Mouse (Mus musculus): ENCODE results near the gene Ercc8. TPM values are rescaled to one million over a fixed set of nuclear protein-coding genes. Genes with fewer than 3 reads are reported as not detected.

Gene Ercc8
- polyA plus RNA-seq, 2 experiments from 2014 or later: 11.0 to 13.6 TPM

DNA sequence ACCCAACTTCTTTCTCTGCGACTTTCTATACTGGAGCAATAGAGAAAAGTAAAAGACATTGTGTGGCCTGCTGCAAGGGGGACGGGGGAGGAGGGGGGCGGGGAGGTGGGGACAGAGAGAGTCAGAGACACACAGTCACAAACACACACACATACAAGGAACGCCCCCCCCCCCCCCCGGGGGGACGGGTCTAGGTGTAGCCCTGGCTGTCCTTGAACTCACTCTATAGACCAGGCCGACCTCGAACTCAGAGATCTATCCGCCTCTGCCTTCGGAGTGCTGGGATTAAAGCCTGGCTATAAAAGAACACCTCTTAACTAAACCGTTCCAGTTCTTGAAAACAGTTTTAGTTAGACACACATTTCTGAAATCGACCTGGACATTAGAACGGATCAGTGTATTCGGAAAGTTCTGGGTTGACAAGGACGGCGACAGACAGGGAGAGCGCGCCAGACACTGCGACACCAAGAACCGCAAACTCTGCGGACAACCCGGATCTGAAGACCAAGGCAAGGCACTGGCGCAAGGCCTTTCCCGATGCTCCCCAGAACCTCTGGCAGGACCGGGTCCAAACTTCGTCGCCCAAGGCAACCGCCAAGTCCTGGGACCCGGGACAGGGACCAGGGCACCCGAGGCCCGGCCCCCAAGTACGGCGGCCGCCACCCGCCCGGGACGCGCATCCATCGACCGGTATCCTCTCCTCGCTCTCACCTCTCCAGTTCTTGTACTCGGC lies 633 bp upstream of the Ercc8 start:
- peak; percentile 53 for ATAC-seq

- no peak for ATAC-seq
Measured at GRCm38 (mm10) chr13:108159241-108159575, 677 bp downstream of the Ercc8 start.

DNA sequence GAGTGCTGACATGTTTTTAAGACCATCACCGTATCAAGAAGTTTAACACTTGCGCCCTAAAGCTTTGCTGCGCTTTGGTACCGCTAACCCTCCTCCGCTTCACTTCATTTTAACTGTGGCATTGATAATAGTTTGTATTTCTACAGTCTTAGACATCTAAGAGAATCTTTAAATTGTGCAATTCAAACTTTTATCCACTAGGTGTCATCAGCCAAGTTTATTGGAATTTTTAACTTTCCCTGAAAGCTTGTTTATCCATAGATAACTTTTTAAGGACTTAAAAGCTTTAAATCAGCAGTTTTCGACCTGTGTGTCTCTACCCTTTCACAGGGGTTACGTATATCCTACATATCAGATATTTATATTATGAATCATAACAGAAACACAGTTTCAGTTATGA lies 1.4 kb downstream of the Ercc8 start:
- no peak for ATAC-seq

- no peak for ATAC-seq
Measured at GRCm38 (mm10) chr13:108163912-108164311, 5.4 kb downstream of the Ercc8 start.

DNA sequence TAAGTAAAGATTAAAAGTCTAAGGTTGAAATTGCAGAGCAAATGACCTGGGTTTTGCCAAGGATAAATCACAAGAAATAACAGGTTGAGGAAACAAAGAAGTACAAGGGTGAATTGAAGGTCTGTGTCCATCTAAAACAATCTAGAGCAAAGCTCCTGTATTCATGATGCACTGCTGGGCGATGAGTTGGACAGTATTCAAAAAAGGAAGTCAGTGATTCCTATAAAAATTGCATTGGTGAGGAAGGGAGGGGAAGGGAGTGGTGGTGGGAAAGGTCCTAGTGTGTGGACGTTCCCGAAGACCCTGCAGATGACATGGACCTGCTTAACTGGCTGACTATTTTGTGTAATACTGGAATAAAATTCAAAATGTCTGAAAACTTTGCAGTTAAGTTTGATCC lies 6.1 kb downstream of the Ercc8 start:
- ATAC-seq: no peak

DNA sequence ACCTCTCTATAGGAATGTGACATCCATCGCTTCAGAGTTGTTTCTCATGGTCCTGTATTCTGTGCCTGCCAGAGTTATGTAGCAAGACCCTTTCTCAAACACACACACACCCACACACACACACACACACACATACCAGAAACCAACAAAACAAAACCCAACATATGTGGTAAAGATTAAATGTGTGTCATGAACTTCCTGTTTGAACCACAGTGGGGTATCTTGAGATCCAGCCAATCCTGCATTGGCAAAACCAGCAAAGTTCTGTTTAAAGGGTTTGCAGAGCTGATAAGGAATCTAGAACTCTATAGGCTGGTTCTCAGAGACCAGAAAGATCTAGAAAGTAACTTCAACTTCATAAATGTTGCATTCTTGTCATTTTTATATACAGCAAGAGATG lies 11.5 kb downstream of the Ercc8 start:
- peak; percentile 64 for ATAC-seq

DNA sequence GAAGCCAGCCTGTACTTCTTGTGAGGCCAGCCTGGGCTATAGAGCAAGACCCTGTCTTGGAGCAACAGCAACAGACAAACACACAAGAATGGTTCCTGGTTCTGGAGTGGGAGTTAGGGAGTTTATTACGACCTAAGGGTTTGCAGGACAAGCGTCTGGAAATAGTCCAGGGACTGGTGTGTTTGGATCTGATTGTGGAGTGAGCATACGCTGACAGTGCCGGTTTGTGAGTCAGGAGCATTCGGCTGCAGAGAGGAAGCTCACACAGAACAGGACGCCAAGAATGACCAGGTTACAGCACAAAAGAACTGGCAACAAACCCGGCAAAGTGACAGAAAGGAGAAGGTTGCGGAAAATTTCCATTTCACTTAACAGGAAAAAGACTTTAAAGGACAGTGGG lies 12.0 kb downstream of the Ercc8 start:
- no peak for ATAC-seq

DNA sequence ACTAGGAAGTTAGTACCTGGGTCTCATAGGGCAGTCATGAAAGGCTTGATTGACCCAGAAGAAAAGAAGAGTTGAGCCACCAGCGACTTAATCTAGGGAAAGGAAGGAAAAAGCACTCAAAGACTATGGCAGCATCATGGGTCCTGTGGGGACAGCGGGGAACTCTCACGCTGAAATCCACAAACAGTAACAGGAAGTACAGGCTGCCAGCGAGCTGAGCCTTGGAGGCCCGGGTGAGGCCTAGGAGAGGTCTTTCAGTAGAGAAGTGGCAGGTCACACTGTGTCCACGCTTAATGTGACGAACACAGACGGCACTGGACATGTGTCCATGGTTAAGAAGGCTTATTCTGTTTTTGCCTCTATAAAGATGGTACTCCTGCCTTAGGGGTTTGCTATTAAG lies 21.1 kb downstream of the Ercc8 start:
- no peak for ATAC-seq

DNA sequence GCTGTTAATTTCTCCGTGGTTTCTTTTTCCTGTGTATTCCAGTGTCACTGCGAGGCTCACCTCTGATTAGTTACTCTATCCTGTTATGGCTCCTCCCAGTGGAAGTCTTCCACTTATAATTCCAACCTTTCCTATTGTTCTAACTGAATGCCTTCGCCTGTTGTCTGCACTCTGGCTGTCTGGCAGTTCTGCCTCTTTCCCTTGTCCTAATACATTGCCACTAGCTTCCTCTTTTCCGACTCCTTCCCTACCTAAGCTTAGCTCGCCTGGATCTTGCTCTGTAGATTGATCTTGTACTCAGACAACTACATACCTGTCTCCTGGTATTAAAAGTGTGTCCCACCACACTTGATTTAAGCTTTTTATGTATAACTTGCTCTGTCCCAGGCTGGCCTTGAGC lies 22.3 kb downstream of the Ercc8 start:
- no peak for ATAC-seq

GRCm38 (mm10) chr13:108184743-108185255 lies 26.3 kb downstream of the Ercc8 start:
- no peak for ATAC-seq

GRCm38 (mm10) chr13:108185530-108185929 lies 27.0 kb downstream of the Ercc8 start:
- no peak for ATAC-seq

DNA sequence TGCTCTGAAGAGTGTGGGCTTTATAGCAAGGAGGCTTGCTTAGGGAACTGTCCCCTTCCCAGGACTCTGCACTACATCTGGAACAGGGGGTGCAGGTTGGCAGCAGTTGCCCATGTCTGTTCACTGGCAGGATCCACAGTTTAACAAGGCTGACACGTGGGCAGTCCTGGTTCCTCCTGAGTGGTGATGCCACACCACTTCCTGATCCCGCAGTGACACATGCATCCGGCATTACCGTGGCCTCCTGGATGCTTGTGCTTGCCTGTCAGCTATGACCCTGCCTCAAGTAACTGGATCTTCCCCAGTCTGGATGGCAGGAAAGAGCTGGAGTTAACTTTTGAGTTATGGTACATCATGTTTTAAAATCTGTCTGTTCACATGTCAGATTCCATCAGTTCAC lies 29.5 kb downstream of the Ercc8 start:
- no peak for ATAC-seq

DNA sequence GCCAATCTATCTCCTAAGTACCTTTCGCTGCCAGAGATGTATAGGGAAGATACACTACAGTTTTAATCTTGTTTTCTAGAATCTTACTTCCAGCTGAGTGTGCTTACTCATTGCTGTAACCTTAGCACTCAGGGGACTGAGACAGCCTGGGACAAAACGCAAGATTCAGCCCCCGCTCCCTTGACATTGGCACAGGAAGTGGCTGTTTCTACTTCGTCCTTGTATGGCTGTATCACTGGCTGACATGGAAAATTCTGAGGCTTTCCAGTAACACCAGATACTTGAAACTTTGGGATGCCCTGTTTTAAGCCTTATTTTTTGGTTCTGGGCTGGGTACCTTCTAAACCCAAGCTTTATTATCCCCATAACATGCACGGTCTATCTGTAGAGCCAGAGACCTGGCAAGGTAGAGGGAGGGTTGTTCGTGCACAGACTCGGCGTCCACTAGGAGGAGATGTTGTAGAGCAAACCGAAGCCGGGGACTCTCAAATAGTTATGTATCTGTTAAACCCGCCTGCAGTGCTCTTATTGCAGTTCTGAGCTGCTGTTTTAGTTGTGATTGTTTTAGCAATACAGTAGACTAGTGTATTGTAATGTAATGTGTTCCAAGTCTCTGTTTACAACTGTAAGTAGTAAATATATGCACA lies 32.7 kb downstream of the Ercc8 start:
- ATAC-seq: peak; percentile 89

GRCm38 (mm10) chr13:108195474-108195873 lies 36.9 kb downstream of the Ercc8 start:
- no peak for ATAC-seq

GRCm38 (mm10) chr13:108204857-108205256 lies 46.3 kb downstream of the Ercc8 start:
- no peak for ATAC-seq

- ATAC-seq: no peak
Measured at GRCm38 (mm10) chr13:108207447-108207846, 48.9 kb downstream of the Ercc8 start.

GRCm38 (mm10) chr13:108208090-108208489 lies 49.6 kb downstream of the Ercc8 start:
- ATAC-seq: no peak

GRCm38 (mm10) chr13:108210960-108211359 lies 52.4 kb downstream of the Ercc8 start:
- ATAC-seq: no peak

DNA sequence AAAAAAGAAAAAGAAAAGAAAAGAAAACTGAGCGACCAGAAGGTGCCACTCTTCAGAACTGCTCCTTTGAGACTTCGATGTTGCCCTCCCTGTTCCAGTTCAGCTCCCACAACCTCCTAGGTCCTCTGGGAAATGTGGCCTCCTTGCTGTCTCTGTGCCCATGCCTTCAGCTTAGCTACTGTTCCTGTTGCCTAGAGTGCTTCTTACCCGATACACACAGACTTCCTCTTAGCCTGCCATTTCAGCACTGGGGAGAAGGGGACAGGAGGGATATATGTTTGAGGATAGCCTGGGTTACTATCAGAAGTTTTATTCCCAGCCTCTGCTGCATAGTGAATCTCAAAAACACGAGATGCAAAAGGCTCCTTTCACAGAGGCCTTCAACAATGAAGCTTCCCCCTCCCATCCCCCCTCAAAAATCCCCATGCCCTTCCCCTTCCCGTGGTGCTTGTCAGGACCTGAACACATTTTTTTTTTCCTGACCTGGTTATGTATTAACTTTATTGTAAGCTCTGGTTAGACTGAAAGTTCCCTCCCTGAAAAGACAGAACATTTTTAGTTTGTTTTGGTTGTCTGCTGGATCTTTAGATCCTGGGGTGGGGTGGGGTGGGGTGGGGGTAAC lies 54.0 kb downstream of the Ercc8 start:
- no peak for ATAC-seq

GRCm38 (mm10) chr13:108214081-108214484 lies 55.6 kb downstream of the Ercc8 start, which contains the start of gene Elovl7:
Gene Elovl7 (plus strand): TSS chr13:108214404.
- peak; percentile 91 for ATAC-seq

DNA sequence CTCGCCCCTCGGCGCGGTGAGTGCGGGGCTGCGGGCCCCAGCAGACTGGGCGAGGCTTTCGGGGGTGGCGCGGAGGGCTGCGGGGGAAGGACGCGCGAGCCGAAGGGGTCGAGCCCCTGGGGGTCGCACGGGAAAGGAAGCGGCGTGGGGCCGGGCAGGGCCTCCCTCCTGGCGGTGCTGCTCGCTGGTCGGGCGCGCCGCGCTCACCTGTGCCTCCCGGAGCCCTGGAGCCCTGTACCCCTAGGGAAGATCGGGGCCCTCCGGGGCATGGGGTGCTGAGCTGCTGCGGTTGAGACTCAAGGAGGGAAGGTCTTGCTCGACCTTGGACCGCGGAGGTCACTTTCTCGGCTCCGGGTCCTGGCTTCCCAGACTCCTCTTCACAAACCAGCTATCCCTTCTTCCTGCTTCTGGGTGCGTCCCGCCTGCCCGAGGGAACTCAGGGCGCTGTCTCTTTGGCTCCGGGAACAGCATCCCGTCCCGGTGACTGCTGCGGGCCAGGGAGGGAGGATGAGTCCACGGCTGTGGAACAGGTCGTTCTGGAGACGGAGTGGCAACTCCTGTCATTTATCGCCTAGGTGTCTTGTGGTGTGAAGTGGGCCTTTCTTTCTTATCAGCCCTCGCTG lies 56.1 kb downstream of the Ercc8 start:
- ATAC-seq: peak; percentile 33

DNA sequence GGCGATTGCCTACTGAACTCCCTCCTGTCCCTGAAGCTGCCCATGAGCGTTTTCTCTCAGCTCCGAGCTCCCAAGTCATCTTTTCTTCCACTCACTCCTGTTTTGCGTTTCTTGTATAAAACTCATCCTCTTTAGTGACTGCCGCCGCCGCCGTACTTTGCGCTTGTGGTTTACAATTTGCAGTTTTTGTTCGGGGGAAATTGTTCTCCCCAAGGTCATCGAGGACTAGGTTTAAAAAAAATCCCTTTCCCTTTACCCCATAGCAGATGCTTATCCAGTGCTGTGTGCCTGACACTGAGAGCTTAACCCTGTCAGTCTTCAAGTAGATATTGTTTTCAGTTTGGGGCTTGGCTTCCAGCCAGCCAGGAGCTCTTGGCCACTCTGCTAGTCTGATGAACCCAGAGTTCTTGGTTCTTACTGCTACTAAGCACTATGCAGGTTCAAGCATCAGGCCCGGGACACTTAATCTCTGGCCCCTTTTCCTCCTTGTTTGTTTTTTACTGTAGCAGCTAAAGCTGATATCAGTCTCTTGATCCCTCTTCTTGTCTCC lies 56.8 kb downstream of the Ercc8 start:
- no peak for ATAC-seq

GRCm38 (mm10) chr13:108219773-108220172 lies 61.2 kb downstream of the Ercc8 start:
- no peak for ATAC-seq

Data from CD4-positive, CD25-positive, alpha-beta regulatory T cell, adult 4 months (primary cell).